Mouse (Mus musculus): ENCODE data around the gene Prkag2. TPM values are rescaled to one million over a fixed set of nuclear protein-coding genes. Genes with fewer than 3 reads are reported as not detected.

The Prkag2 gene
- total and polyA plus RNA-seq, 3 experiments, result not detected

DNA sequence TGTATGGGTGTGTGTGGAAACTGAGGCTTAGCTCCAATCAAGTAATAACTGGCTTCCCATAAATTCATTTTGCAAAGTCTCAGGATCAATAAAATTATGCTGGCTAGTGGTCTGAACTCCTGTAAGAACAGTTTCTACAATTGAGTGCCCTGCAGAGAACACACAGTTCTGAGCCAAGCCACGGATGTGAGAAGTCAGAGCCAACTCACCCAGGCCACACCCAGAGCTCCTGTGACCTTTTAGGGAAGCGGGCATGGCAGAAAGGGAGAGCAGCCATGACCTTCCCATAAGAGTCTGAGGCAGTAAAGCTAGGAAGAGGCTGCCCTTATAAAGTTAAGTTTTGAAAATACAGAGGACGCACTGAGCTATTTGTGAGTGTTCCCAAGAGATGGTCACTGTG is 123.5 kb downstream of the Prkag2 start:
- Histone ChIP-seq H3K4me3 (ENCODE audit: low read depth, low read length) (no peak overlapping the region), H3K36me3 (replicated peaks) (no peaks in the 10 kb centered on the region), H3K9me3 (replicated peaks) (no peaks in the 10 kb centered on the region), H3K27me3 (ENCODE audit: insufficient read depth, low read length) (peaks cover 33% of the 10 kb centered on the region), H3K4me1 (ENCODE audit: insufficient read depth, low read depth, low read length) (peaks cover 23% of the 10 kb centered on the region)
- no peak for DNase-seq (ENCODE audit: low spot score)
- no peak for TF ChIP-seq POLR2AphosphoS5 (IDR thresholded peaks at IDR 0.05; ENCODE audit: insufficient replicate concordance, low read depth, low read length)
- TF ChIP-seq TAL1 (conservative IDR thresholded peaks at IDR 0.05; ENCODE audit: low read depth, low read length), result no peak
- TF ChIP-seq GATA1 (IDR thresholded peaks at IDR 0.05; ENCODE audit: borderline replicate concordance, low read length), result no peak
- TF ChIP-seq CTCF (IDR thresholded peaks at IDR 0.05; ENCODE audit: low read depth, low read length), result no peak
- no peak for TF ChIP-seq GATA2 (IDR thresholded peaks at IDR 0.05; ENCODE audit: borderline replicate concordance, low read depth, low read length)
- no peak for ATAC-seq (ENCODE audit: extremely low read depth, insufficient number of reproducible peaks, low FRiP score, poor library complexity, severe bottlenecking)

DNA sequence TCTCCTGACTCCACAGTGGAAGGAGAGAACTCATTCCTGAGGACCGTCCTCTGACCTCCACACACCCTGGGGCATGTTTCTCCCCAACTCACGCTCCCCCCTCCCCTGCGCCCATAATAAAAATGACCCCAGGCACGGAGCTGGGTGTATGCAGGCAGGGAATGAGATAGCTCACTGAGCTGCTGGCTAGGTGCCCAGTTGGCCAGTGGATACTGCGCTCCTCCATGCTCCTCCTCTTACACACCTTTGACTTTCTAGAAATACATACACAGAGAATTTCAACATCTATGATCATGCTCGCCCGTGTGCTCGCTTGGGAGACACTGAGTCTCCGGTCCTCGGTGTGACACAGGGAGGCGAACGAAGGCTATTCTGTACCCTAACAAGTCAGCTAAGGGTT is 124.2 kb downstream of the Prkag2 start:
- TF ChIP-seq CTCF (IDR thresholded peaks at IDR 0.05; ENCODE audit: low read depth, low read length) (no peak), GATA1 (IDR thresholded peaks at IDR 0.05; ENCODE audit: borderline replicate concordance, low read length) (no peak)
- H3K27me3 ChIP-seq (ENCODE audit: insufficient read depth, low read length), result peaks cover 30% of the 10 kb centered on the region

DNA sequence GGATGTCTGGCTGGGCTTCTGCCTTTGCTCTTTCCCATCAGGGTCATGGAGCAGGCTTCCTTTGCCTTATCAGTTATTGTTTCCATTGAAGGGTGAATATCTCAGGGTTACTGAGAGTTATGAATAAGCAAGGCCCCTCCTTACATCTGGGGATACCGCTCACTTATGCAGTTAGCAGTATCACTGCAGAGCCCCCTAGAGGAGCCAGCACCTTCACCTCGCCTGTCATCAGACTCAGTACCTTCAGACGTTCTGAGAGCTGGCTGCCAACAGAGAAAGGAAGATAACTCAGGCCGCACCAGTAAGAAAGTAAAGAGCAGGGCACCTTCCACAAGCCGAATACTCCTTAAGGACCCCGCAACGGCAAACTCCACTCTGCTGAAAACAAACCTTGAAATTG is 125.3 kb downstream of the Prkag2 start:
- ATAC-seq (ENCODE audit: extremely low read depth, insufficient number of reproducible peaks, low FRiP score, poor library complexity, severe bottlenecking) (no peak), DNase-seq (ENCODE audit: low spot score) (no peak)
- TF ChIP-seq GATA2 (IDR thresholded peaks at IDR 0.05; ENCODE audit: borderline replicate concordance, low read depth, low read length) (no peak), POLR2AphosphoS5 (IDR thresholded peaks at IDR 0.05; ENCODE audit: insufficient replicate concordance, low read depth, low read length) (no peak)
- H3K4me3 ChIP-seq (ENCODE audit: low read depth, low read length), result no peak overlapping the region
- H3K36me3 ChIP-seq (replicated peaks), result no peaks in the 10 kb centered on the region
- H3K9me3 ChIP-seq (replicated peaks), result no peaks in the 10 kb centered on the region
- H3K4me1 ChIP-seq (ENCODE audit: insufficient read depth, low read depth, low read length), result peaks cover 15% of the 10 kb centered on the region
- peaks cover 35% of the 10 kb centered on the region for H3K27me3 ChIP-seq (ENCODE audit: insufficient read depth, low read length)

More for the DNA sequence above, 124.2 kb downstream of the Prkag2 start:
- Histone ChIP-seq H3K36me3 (replicated peaks) (no peaks in the 10 kb centered on the region), H3K4me1 (ENCODE audit: insufficient read depth, low read depth, low read length) (peaks cover 23% of the 10 kb centered on the region), H3K4me3 (ENCODE audit: low read depth, low read length) (no peak overlapping the region), H3K9me3 (replicated peaks) (no peaks in the 10 kb centered on the region)
- DNase-seq (ENCODE audit: low spot score) (no peak), ATAC-seq (ENCODE audit: extremely low read depth, insufficient number of reproducible peaks, low FRiP score, poor library complexity, severe bottlenecking) (no peak)

DNA sequence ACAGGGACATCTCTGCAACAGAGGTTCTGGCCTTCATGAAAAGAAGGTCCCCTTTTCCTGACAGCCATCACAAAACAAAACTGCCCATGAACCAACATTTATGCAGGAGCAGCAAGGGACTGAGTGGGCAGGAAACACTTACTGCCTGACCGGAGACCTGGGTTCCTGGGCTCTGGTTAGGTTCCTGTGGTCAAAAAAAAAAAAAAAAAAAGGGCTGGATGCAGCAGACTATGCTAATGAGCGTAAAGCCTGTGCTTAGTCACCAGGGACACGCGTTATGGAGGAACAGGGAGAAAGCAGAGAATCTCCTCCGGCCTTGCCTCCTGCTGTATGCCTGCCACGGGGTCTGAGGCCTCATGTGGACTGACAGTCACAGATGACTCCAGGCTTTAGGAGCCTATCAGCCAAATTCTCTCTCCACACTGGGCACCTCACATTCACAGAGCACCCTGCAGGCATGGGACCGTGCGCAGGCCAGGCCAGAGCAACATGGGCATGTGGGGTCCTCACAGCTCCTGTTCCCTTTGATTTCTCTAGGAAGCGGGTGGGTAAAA is 126.7 kb downstream of the Prkag2 start:
- H3K9me3 ChIP-seq (replicated peaks), result no peaks in the 10 kb centered on the region
- no peak overlapping the region for H3K4me3 ChIP-seq (ENCODE audit: low read depth, low read length)
- DNase-seq (ENCODE audit: low spot score) (no peak), ATAC-seq (ENCODE audit: extremely low read depth, insufficient number of reproducible peaks, low FRiP score, poor library complexity, severe bottlenecking) (no peak)
- H3K36me3 ChIP-seq (replicated peaks), result no peaks in the 10 kb centered on the region
- peaks cover 5% of the 10 kb centered on the region; the same call in 1 of the 2 replicates for H3K4me1 ChIP-seq (ENCODE audit: insufficient read depth, low read depth, low read length)
- H3K27me3 ChIP-seq (ENCODE audit: insufficient read depth, low read length), result peaks cover 43% of the 10 kb centered on the region
- TF ChIP-seq CTCF (IDR thresholded peaks at IDR 0.05; ENCODE audit: low read depth, low read length) (no peak), POLR2AphosphoS5 (IDR thresholded peaks at IDR 0.05; ENCODE audit: insufficient replicate concordance, low read depth, low read length) (no peak)

DNA sequence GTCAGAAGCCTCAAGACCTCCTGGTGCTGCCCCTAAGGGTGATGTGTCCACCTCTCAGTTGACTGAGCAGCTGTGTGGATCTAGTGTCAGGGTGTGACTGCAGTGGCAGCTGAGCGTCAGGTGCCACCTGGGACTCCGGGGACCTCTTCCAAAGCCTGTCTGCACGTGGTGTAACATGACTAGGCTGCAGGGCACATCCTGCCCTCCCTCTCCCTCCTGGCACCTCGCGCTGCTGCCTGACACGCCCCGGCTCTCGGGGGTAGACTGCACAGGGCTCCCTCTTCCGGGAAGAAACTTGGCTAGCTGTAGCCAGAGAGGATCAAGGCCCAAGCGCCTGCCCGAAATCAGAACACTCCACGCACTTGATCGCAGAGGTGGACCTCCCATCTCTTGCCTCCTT is 127.2 kb downstream of the Prkag2 start:
- H3K4me1 ChIP-seq (ENCODE audit: insufficient read depth, low read depth, low read length), result peaks cover 9% of the 10 kb centered on the region; the same call in 1 of the 2 replicates
- DNase-seq (ENCODE audit: low spot score), result no peak
- H3K36me3 ChIP-seq (replicated peaks), result no peaks in the 10 kb centered on the region
- no peaks in the 10 kb centered on the region for H3K9me3 ChIP-seq (replicated peaks)
- peaks cover 47% of the 10 kb centered on the region for H3K27me3 ChIP-seq (ENCODE audit: insufficient read depth, low read length)
- ATAC-seq (ENCODE audit: extremely low read depth, insufficient number of reproducible peaks, low FRiP score, poor library complexity, severe bottlenecking), result no peak
- TF ChIP-seq POLR2AphosphoS5 (IDR thresholded peaks at IDR 0.05; ENCODE audit: insufficient replicate concordance, low read depth, low read length) (no peak), GATA2 (IDR thresholded peaks at IDR 0.05; ENCODE audit: borderline replicate concordance, low read depth, low read length) (no peak), CTCF (IDR thresholded peaks at IDR 0.05; ENCODE audit: low read depth, low read length) (no peak), TAL1 (conservative IDR thresholded peaks at IDR 0.05; ENCODE audit: low read depth, low read length) (no peak), GATA1 (IDR thresholded peaks at IDR 0.05; ENCODE audit: borderline replicate concordance, low read length) (no peak)
- no peak overlapping the region for H3K4me3 ChIP-seq (ENCODE audit: low read depth, low read length)

DNA sequence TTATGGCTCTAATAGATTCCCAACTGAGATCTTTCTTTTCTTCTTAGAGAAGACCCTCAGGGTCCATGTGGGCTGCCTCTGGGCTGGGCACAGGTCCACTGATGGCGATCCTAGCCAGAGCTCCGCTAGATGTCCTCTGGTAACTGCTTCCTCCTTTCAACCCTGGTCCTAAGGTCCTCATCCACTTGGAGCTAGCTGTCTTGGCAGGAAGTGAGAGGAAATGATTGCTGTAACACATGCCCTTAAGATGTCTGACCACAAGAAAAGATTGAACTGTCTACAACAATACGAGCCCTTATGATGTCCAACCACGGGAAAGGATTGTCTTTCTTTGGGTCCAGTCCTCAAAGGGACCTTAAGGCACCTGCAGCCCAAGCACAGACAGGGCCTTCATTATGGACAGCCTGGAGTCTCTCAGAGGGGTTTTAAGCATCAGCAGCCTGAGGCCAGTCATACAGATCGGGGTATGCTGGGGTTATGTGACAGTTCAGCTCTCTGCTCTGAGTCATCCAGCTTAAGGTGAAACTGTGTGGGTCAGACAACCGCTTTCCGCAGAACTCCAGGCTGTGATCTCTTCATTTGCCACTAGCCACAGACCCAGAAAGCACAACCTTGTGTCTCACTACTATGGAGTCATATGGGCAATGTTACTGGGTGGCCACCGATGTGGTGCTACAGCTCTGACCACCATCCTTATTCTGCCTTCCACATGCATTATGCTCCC is 129.7 kb downstream of the Prkag2 start:
- peaks cover 46% of the 10 kb centered on the region for H3K27me3 ChIP-seq (ENCODE audit: insufficient read depth, low read length)
- ATAC-seq (ENCODE audit: extremely low read depth, insufficient number of reproducible peaks, low FRiP score, poor library complexity, severe bottlenecking), result no peak

More for the DNA sequence above, 129.7 kb downstream of the Prkag2 start:
- H3K9me3 ChIP-seq (replicated peaks), result no peaks in the 10 kb centered on the region
- TF ChIP-seq GATA2 (IDR thresholded peaks at IDR 0.05; ENCODE audit: borderline replicate concordance, low read depth, low read length) (no peak), POLR2AphosphoS5 (IDR thresholded peaks at IDR 0.05; ENCODE audit: insufficient replicate concordance, low read depth, low read length) (no peak), GATA1 (IDR thresholded peaks at IDR 0.05; ENCODE audit: borderline replicate concordance, low read length) (no peak), TAL1 (conservative IDR thresholded peaks at IDR 0.05; ENCODE audit: low read depth, low read length) (no peak), CTCF (IDR thresholded peaks at IDR 0.05; ENCODE audit: low read depth, low read length) (no peak)
- H3K4me1 ChIP-seq (ENCODE audit: insufficient read depth, low read depth, low read length), result peaks cover 12% of the 10 kb centered on the region; the same call in 1 of the 2 replicates
- no peaks in the 10 kb centered on the region for H3K36me3 ChIP-seq (replicated peaks)
- no peak for DNase-seq (ENCODE audit: low spot score)
- H3K4me3 ChIP-seq (ENCODE audit: low read depth, low read length), result no peak overlapping the region

All from G1E (cell line).